Mouse (Mus musculus): ENCODE data around the gene Tex22. TPM values are rescaled to one million over a fixed set of nuclear protein-coding genes. Genes with fewer than 3 reads are reported as not detected.

The Tex22 gene
- total RNA-seq, 2 experiments from 2014 or later = 0.42 to 0.45 TPM

- DNase-seq (ENCODE audit: extremely low spot score in 1 of 2, low spot score in 2 of 2) = no peak
- peak overlapping the region; percentile 96; the same call in 1 of the 2 replicates for H3K27ac ChIP-seq
- TF ChIP-seq CTCF (IDR thresholded peaks at IDR 0.05) = no peak
- intact Hi-C loops (cut with DNase I) = no loop called here
- H3K4me3 ChIP-seq = peak overlapping the region; percentile 87
Measured at GRCm38 (mm10) chr12:113097040-113097439, 22.7 kb downstream of the Tex22 start.

- Histone ChIP-seq H3K4me3 (peak within 1 kb of the TSS; percentile 87), H3K27ac (peak within 1 kb of the TSS; percentile 96)
- peak; percentile 49 to 58 for DNase-seq (ENCODE audit: extremely low spot score in 1 of 2, low spot score in 2 of 2)
- intact Hi-C loops (cut with DNase I) = loop anchor here (2.0 kb wide), 1 partner anchor 23 kb away; the partner anchor contains the start of gene Tex22
- no peak for TF ChIP-seq CTCF (IDR thresholded peaks at IDR 0.05)
Measured at GRCm38 (mm10) chr12:113097749-113098281, 23.5 kb downstream of the Tex22 start, which contains the start of gene Mta1. TSS of gene Mta1 (plus strand) at chr12:113098278.

GRCm38 (mm10) chr12:113098530-113099151 is 24.3 kb downstream of the Tex22 start:
- peak overlapping the region; percentile 75 for H3K4me3 ChIP-seq
- no peak for TF ChIP-seq CTCF (IDR thresholded peaks at IDR 0.05)
- peak overlapping the region; percentile 78 for H3K27ac ChIP-seq
- peak in 1 of 2 experiments; percentile 43 for DNase-seq (ENCODE audit: extremely low spot score in 1 of 2, low spot score in 2 of 2)
- intact Hi-C loops (cut with DNase I) = loop anchor here (2.0 kb wide), 1 partner anchor 24 kb away; the partner anchor contains the start of gene Tex22

GRCm38 (mm10) chr12:113099470-113100237 is 25.4 kb downstream of the Tex22 start:
- peak overlapping the region; percentile 75 for H3K4me3 ChIP-seq
- no peak for DNase-seq (ENCODE audit: extremely low spot score in 1 of 2, low spot score in 2 of 2)
- peak overlapping the region; percentile 78; the same call in 1 of the 2 replicates for H3K27ac ChIP-seq
- intact Hi-C loops (cut with DNase I) = loop anchor here (2.0 to 5.0 kb wide), 2 partner anchors 25 to 97 kb away; partner anchors contain the start of genes Brf1 and Tex22
- no peak for TF ChIP-seq CTCF (IDR thresholded peaks at IDR 0.05)

- no peak for TF ChIP-seq CTCF (IDR thresholded peaks at IDR 0.05)
- Histone ChIP-seq H3K4me3 (no peak overlapping the region), H3K27ac (peak overlapping the region; percentile 32; the same call in 1 of the 2 replicates)
- no peak for DNase-seq (ENCODE audit: extremely low spot score in 1 of 2, low spot score in 2 of 2)
- intact Hi-C loops (cut with DNase I) = loop anchor here (5.0 kb wide), 1 partner anchor 98 kb away; the partner anchor contains the start of gene Brf1
Measured at GRCm38 (mm10) chr12:113100448-113101076, 26.3 kb downstream of the Tex22 start.

GRCm38 (mm10) chr12:113101251-113101960 is 27.1 kb downstream of the Tex22 start:
- intact Hi-C loops (cut with DNase I) = loop anchor here (5.0 kb wide), 1 partner anchor 99 kb away; the partner anchor contains the start of gene Brf1
- no peak overlapping the region for H3K27ac ChIP-seq
- TF ChIP-seq CTCF (IDR thresholded peaks at IDR 0.05) = no peak
- DNase-seq (ENCODE audit: extremely low spot score in 1 of 2, low spot score in 2 of 2) = no peak
- no peak overlapping the region for H3K4me3 ChIP-seq

GRCm38 (mm10) chr12:113102461-113102860 is 28.2 kb downstream of the Tex22 start:
- TF ChIP-seq CTCF (IDR thresholded peaks at IDR 0.05) = peak; percentile 71
- intact Hi-C loops (cut with DNase I) = loop anchor here (5.0 kb wide), 1 partner anchor 100 kb away; the partner anchor contains the start of gene Brf1
- Histone ChIP-seq H3K4me3 (no peak overlapping the region), H3K27ac (peak overlapping the region; percentile 57; the same call in 1 of the 2 replicates)
- peak in 1 of 2 experiments; percentile 55 for DNase-seq (ENCODE audit: extremely low spot score in 1 of 2, low spot score in 2 of 2)

GRCm38 (mm10) chr12:113103846-113104451 is 29.6 kb downstream of the Tex22 start:
- DNase-seq (ENCODE audit: extremely low spot score in 1 of 2, low spot score in 2 of 2) = no peak
- H3K4me3 ChIP-seq = no peak overlapping the region
- H3K27ac ChIP-seq = no peak overlapping the region
- intact Hi-C loops (cut with DNase I) = loop anchor here (5.0 kb wide), 1 partner anchor 102 kb away; the partner anchor contains the start of gene Brf1
- peak; percentile 35 for TF ChIP-seq CTCF (IDR thresholded peaks at IDR 0.05)

GRCm38 (mm10) chr12:113106386-113106785 is 32.1 kb downstream of the Tex22 start:
- TF ChIP-seq CTCF (IDR thresholded peaks at IDR 0.05) = no peak
- peak overlapping the region; percentile 13; the same call in 1 of the 2 replicates for H3K27ac ChIP-seq
- DNase-seq (ENCODE audit: extremely low spot score in 1 of 2, low spot score in 2 of 2) = no peak
- intact Hi-C loops (cut with DNase I) = no loop called here
- no peak overlapping the region for H3K4me3 ChIP-seq

GRCm38 (mm10) chr12:113107431-113108124 is 33.3 kb downstream of the Tex22 start:
- Histone ChIP-seq H3K4me3 (no peak overlapping the region), H3K27ac (no peak overlapping the region)
- no peak for TF ChIP-seq CTCF (IDR thresholded peaks at IDR 0.05)
- intact Hi-C loops (cut with DNase I) = no loop called here
- no peak for DNase-seq (ENCODE audit: extremely low spot score in 1 of 2, low spot score in 2 of 2)
